Mouse (Mus musculus): ENCODE measurements at regions not wholly inside any gene's neighbourhood (a gene's known extent, or its start where the extent isn't known, plus 50 kb on each side); places are given as distances from the start of the nearest gene placed in this dataset.

DNA sequence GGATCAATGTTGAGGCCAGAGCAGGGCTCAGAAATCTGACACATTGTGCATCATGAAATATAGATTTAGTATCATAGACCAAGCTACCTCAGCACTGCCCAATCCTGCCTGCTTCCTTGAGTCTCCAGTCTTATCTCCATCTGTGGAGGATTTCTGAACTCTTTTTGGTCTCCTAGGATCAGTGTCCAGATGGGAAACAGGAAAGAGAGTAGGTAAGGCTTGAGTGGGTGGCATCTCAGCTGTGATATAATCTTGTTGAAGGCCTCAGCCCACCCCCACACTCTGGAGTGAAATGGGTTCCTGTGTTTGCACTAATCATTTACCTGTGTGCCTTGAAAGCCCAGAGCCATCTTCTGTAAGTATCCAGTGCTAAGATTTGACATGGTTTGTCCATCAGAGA, 74.3 kb upstream of the Aff3 start:
- ATAC-seq (ENCODE audit: insufficient read depth), result no peak
- no peak overlapping the region for H3K9ac ChIP-seq
- no peaks in the 10 kb centered on the region for H3K27me3 ChIP-seq (ENCODE audit: insufficient read depth, low read length)
- H3K27ac ChIP-seq (ENCODE audit: low read depth), result no peak overlapping the region
- H3K4me2 ChIP-seq, result no peak overlapping the region
- H3K9me3 ChIP-seq (ENCODE audit: low read depth, low read length), result no peaks in the 10 kb centered on the region
- H3K4me1 ChIP-seq (ENCODE audit: insufficient read depth), result no peaks in the 10 kb centered on the region
- DNase-seq, result no peak
- no peaks in the 10 kb centered on the region for H3K36me3 ChIP-seq (ENCODE audit: insufficient read depth)
- H3K4me3 ChIP-seq (ENCODE audit: low read depth, low read length), result no peak overlapping the region
- no peak for TF ChIP-seq CTCF (IDR thresholded peaks at IDR 0.05; ENCODE audit: low read depth)

DNA sequence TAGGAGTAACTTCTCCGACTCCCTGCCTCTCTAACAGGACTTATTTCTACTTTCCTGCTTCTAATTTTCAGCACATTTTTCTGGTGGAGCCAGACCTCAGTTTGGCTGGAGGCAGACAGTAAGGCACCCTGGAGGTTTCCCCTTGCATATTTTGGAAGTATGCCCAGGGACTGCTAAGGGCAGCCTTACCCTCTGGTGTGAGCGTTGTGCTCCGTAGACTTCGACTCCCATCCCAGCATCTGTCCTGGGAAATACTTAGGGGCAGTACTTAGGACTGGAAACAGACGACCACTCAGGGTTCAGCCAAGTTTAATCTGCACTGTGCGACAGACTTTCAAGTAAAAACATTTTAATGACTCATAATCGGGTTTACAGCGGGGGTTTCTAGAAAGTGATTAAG, 71.0 kb upstream of the Aff3 start:
- Histone ChIP-seq H3K27me3 (ENCODE audit: insufficient read depth, low read length) (no peaks in the 10 kb centered on the region), H3K9ac (no peak overlapping the region), H3K27ac (ENCODE audit: low read depth) (no peak overlapping the region), H3K4me1 (ENCODE audit: insufficient read depth) (no peaks in the 10 kb centered on the region), H3K36me3 (ENCODE audit: insufficient read depth) (no peaks in the 10 kb centered on the region), H3K9me3 (ENCODE audit: low read depth, low read length) (no peaks in the 10 kb centered on the region), H3K4me2 (no peak overlapping the region), H3K4me3 (ENCODE audit: low read depth, low read length) (no peak overlapping the region)
- ATAC-seq (ENCODE audit: insufficient read depth), result 0 out of 2 replicates have a peak, but pooled peaks have one; percentile 28
- TF ChIP-seq CTCF (IDR thresholded peaks at IDR 0.05; ENCODE audit: low read depth), result no peak
- peak; percentile 67 for DNase-seq
- WGBS, result 43% methylated on average over 8 of the region's 8 CpGs

DNA sequence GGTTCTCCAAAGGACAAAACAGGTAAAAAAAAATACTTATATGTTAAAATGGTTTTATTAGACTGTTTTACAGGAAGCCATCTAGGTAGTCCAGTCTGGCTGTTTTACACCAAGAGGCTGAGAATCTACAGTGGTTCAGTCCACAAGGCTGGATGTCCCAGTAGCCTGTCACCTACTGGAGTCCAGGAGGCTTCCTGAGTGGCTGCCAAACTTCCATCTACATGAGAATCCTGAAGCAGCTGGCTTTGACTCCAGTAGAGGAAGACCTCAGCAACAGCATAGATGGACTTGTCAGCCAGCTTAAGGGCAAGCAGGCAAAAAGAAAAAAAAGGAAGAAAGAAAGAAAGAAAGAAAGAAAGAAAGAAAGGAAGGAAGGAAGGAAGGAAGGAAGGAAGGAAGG, 68.4 kb upstream of the Aff3 start:
- no peak overlapping the region for H3K4me2 ChIP-seq
- H3K9ac ChIP-seq, result no peak overlapping the region
- no peak for TF ChIP-seq CTCF (IDR thresholded peaks at IDR 0.05; ENCODE audit: low read depth)
- ATAC-seq (ENCODE audit: insufficient read depth) (no peak), DNase-seq (no peak)
- H3K36me3 ChIP-seq (ENCODE audit: insufficient read depth), result no peaks in the 10 kb centered on the region
- no peak overlapping the region for H3K4me3 ChIP-seq (ENCODE audit: low read depth, low read length)
- no peaks in the 10 kb centered on the region for H3K4me1 ChIP-seq (ENCODE audit: insufficient read depth)
- no peak overlapping the region for H3K27ac ChIP-seq (ENCODE audit: low read depth)
- H3K9me3 ChIP-seq (ENCODE audit: low read depth, low read length), result no peaks in the 10 kb centered on the region
- no peaks in the 10 kb centered on the region for H3K27me3 ChIP-seq (ENCODE audit: insufficient read depth, low read length)

GRCm38 (mm10) chr1:38729977-38730782, 65.4 kb upstream of the Aff3 start:
- no peaks in the 10 kb centered on the region for H3K36me3 ChIP-seq (ENCODE audit: insufficient read depth)
- no peak for DNase-seq
- H3K9me3 ChIP-seq (ENCODE audit: low read depth, low read length), result no peaks in the 10 kb centered on the region
- no peak overlapping the region for H3K4me2 ChIP-seq
- no peak overlapping the region for H3K4me3 ChIP-seq (ENCODE audit: low read depth, low read length)
- no peak for ATAC-seq (ENCODE audit: insufficient read depth)
- no peak overlapping the region for H3K9ac ChIP-seq
- no peaks in the 10 kb centered on the region for H3K27me3 ChIP-seq (ENCODE audit: insufficient read depth, low read length)
- TF ChIP-seq CTCF (IDR thresholded peaks at IDR 0.05; ENCODE audit: low read depth), result no peak
- H3K27ac ChIP-seq (ENCODE audit: low read depth), result no peak overlapping the region
- no peaks in the 10 kb centered on the region for H3K4me1 ChIP-seq (ENCODE audit: insufficient read depth)
- 79% methylated on average over 10 of the region's 10 CpGs for WGBS

- ATAC-seq (ENCODE audit: insufficient read depth) (no peak), DNase-seq (no peak)
- no peak overlapping the region for H3K27ac ChIP-seq (ENCODE audit: low read depth)
- no peaks in the 10 kb centered on the region; the same call in 1 of the 2 replicates for H3K9me3 ChIP-seq (ENCODE audit: low read depth, low read length)
- no peaks in the 10 kb centered on the region for H3K36me3 ChIP-seq (ENCODE audit: insufficient read depth)
- TF ChIP-seq CTCF (IDR thresholded peaks at IDR 0.05; ENCODE audit: low read depth), result no peak
- H3K4me2 ChIP-seq, result no peak overlapping the region
- H3K4me3 ChIP-seq (ENCODE audit: low read depth, low read length), result no peak overlapping the region
- H3K9ac ChIP-seq, result no peak overlapping the region
- WGBS, result 83% methylated on average over 9 of the region's 9 CpGs
- no peaks in the 10 kb centered on the region for H3K4me1 ChIP-seq (ENCODE audit: insufficient read depth)
- H3K27me3 ChIP-seq (ENCODE audit: insufficient read depth, low read length), result no peaks in the 10 kb centered on the region
Measured at GRCm38 (mm10) chr1:38725805-38726204, 61.0 kb upstream of the Aff3 start.

GRCm38 (mm10) chr1:38724631-38725030, 59.9 kb upstream of the Aff3 start:
- Histone ChIP-seq H3K9ac (no peak overlapping the region), H3K4me1 (ENCODE audit: insufficient read depth) (no peaks in the 10 kb centered on the region), H3K4me2 (no peak overlapping the region), H3K4me3 (ENCODE audit: low read depth, low read length) (no peak overlapping the region), H3K36me3 (ENCODE audit: insufficient read depth) (no peaks in the 10 kb centered on the region), H3K27me3 (ENCODE audit: insufficient read depth, low read length) (no peaks in the 10 kb centered on the region), H3K27ac (ENCODE audit: low read depth) (no peak overlapping the region), H3K9me3 (ENCODE audit: low read depth, low read length) (no peaks in the 10 kb centered on the region; the same call in 1 of the 2 replicates)
- 67% methylated on average over 14 of the region's 14 CpGs for WGBS
- no peak; the same call in 1 of the 2 replicates for ATAC-seq (ENCODE audit: insufficient read depth)
- DNase-seq, result peak; percentile 60
- no peak for TF ChIP-seq CTCF (IDR thresholded peaks at IDR 0.05; ENCODE audit: low read depth)

DNA sequence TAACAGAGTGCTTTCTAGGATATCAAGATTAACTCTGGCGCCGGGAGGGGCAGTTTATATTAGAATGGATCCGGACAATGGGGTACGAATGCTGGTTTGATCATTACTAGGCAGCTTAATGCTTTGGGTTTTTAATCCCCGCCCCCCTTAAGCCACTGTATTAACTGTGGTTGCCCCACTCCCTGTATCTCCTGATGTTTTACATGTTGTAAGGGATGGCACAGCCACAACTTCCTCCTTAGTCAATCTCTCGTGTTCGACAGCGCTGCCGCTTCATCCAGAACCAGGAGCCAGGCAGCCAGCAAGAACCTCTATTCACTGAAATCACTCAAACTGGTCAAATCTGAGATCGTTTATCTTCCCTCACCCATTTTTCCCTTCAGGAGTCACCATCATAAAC, 57.4 kb upstream of the Aff3 start:
- Histone ChIP-seq H3K4me1 (ENCODE audit: insufficient read depth) (no peaks in the 10 kb centered on the region), H3K9me3 (ENCODE audit: low read depth, low read length) (no peaks in the 10 kb centered on the region; the same call in 1 of the 2 replicates), H3K27ac (ENCODE audit: low read depth) (no peak overlapping the region), H3K4me3 (ENCODE audit: low read depth, low read length) (no peak overlapping the region), H3K9ac (no peak overlapping the region), H3K27me3 (ENCODE audit: insufficient read depth, low read length) (no peaks in the 10 kb centered on the region), H3K4me2 (no peak overlapping the region), H3K36me3 (ENCODE audit: insufficient read depth) (no peaks in the 10 kb centered on the region)
- WGBS, result 89% methylated on average over 10 of the region's 10 CpGs
- ATAC-seq (ENCODE audit: insufficient read depth) (no peak), DNase-seq (no peak)
- no peak for TF ChIP-seq CTCF (IDR thresholded peaks at IDR 0.05; ENCODE audit: low read depth)

All from lung, embryonic 14.5 days (tissue).